Mouse (Mus musculus) spleen, postnatal 4 days (tissue): ENCODE data around the gene Grap2.

Source experiments
- DNase-seq, 2 experiments: peaks; one replicate each; pipeline ENCODE4 v3.0.0; 2022; ENCODE audit warnings: low spot score in 2 of 2

Gene Grap2

DNA sequence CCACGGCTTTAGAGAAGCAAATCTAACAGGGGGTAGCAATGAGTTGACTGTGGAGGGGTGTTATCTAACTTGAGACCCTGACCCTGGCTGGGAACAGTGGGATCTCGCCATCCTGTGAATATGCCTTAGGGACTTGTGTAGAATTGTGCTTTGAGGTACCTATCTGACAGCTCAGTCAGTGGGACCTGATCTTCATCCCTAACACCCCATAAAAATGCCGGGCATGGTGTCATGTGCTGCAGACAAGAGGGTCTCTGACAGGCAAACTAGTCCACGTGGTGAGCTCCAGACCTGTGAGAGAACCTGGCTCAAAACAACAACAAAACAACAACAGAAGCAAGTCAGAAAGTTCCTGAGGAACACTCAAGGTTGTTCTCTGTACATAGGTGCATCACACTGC, 27.4 kb downstream of the Grap2 start:
- DNase-seq: no peak

DNA sequence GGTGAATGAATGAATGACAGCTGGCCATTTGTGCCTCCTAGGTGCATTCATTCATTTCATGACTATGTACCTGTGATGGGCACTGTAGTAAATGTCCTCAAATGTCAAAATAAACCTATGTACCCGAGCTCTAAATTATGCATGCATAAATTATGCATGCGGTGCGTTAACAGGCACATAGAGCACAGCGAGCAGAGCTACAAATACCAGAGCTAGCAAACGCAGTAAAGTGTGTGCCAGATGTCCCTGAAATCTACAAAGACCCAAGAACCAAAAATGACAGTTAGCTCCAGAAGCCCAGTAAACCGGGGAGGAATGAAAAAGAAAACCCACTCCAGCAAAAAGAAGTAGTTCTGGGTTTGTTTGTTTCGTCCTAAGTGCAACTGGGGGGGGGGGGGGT, 29.1 kb downstream of the Grap2 start:
- no peak for DNase-seq

DNA sequence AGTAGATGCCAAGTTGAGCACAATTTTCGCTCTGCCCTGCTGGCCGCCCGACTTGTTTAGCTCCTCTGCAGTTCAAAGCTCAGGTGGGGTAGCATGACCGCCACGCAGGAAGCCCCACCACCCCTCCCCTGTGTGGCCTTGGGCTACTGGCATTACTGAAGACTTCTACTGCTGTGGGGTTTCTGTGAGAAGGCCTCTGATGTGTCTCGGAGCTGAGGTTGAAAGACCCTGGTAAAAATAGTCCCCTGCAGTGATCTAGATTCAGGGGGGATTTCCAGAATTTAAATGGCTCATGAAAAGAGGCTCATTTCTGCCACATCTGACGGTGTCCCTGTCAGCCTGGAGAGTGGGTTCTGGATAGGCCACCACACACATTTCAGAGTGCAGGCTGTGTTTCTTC, 30.1 kb downstream of the Grap2 start:
- no peak for DNase-seq

DNA sequence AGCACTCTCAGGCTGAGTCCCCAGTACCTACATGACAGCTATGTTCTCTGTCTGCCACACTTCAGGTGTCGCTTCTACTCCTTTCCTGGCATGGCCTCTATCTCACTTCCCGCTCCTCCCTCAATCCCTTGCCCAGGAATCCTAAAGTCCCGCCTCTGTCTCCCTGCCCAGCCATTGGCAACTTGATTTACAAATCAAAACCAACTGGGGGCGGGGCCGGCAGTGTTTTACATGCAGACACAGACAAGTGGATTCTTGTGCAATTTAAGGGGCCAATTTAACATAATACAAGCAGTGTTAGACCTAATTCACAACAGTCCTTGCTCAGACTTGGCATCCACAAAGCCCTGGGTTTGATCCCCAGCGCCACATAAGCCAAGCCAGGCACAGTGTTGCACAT, 31.6 kb downstream of the Grap2 start:
- DNase-seq: no peak

DNA sequence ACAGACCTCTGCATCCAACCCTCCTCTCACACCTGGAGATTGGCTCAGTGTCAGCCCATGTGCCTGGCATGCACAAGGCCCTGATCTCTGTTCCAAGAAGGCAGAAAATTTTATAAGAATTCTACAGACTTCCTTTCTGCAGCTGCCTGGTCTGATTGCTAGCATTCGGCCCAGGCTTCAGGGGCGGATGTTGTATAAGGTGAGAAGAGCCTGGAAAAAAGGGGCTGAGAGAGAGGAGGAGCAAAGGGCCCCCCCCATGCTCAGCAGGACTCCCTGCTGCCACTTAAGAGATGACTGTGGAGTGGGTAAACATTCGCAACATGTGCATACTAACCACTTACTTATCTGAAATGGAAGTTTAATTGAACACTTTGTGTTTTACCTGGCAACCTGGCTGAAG, 35.6 kb downstream of the Grap2 start:
- no peak for DNase-seq

DNA sequence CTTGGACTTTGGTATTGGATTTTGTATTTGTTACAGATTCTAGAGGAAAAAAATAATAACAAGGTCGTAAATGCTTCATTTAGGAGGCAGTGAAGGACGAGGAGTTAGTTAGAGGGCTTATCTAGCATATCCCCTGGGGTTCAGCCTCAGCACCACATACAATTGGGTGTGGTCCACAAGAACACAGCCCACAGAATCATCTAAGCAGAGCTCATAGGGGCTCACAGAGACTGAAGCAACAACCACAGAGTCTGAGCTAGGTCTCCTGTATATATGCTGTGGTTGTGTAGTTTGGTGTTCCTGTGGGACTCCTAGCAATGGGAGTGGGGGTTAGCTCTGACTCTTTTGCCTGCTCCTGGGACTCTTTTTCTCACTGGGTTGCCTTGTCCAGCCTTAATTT, 37.9 kb downstream of the Grap2 start:
- no peak for DNase-seq

DNA sequence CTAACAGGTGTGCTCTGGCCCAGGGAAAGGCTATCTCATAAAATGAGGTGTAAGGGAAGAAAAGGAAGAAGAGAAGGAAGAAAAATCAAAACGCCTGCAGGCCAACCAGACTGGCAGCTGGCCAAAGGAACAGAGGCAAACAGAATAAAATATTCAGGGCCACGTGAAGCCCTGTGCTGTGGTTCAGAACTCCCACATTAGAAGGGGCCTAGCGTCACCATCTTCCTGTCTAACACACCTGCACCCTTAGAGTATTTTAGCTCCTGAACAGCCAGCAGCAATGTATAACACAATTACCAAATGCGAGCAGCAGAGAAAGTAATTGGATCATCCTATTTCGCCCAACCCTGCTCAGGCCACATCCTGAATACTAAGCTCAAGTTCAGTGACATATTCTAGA, 39.1 kb downstream of the Grap2 start:
- no peak for DNase-seq

DNA sequence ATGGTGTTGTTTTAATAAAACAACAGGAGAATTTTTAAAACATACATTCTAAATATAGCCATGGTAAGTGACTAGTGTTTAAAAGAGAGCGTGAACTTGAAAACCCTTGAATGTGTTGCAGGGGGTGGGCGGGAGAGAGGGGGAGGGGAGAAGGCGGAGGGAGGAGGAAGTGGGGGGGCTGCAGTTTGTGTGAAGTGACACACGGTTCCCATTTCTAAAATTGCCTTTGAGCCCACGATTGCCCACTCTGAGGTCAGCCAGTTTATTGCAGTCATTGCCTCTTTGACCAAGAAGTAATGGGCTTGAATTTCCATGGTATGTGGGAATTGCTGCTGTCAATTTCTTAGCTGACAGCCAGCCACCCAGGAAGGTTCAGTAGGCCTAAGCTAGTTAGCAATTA, 41.5 kb downstream of the Grap2 start:
- no peak for DNase-seq

DNA sequence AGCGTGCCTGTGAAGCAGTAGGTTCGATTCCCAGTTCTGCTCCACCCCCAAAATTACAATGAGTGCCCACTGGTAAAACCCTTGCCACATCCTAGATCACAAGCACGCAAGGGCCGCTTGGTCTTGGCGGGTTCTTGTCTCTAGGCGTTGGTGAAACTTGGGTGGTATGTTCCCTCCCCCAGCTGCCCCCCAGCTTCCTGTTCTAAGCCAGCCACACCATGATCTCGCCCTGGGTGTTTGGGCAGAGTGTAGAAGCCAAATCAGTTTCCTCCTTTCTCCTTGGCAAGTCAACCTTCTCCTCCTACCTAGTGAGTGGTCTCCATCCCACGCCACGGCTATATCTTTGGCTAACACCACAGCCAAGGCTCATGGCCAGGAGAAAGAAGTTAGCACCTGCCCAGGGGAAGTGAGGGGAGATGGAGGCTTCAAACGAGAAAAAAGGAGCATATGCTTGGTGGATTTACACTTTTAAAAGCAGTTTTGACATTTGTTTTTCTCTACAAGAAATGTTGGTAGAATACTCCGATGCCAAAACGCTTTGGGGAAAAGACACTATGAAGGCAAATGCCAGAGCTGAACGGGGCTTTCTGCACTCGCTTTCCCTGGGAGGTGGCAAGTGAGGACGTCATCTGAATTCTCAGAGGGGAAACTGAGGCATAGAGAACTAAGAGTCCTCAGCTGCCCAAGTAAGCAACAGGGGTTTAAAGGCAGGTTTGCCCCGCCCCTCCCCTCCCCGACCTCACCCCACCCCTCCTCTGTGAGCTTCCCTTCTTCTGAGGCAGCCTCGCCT, 42.3 kb downstream of the Grap2 start:
- DNase-seq: peak in 1 of 2 experiments; percentile 48

DNA sequence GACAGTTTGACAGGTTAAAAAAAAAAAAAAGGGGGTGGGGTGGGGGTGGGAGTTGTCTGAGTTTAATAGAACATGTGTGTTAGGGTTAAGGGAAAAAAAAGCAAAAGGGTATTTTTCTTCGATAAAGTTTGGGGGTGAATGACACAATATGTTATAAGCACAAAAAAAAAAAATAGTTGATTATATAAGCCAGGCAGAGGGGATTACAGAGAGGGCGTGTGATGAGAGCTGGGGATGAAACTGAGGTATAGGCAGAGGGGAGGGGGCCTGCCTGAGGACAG, 42.8 kb downstream of the Grap2 start:
- DNase-seq: no peak

DNA sequence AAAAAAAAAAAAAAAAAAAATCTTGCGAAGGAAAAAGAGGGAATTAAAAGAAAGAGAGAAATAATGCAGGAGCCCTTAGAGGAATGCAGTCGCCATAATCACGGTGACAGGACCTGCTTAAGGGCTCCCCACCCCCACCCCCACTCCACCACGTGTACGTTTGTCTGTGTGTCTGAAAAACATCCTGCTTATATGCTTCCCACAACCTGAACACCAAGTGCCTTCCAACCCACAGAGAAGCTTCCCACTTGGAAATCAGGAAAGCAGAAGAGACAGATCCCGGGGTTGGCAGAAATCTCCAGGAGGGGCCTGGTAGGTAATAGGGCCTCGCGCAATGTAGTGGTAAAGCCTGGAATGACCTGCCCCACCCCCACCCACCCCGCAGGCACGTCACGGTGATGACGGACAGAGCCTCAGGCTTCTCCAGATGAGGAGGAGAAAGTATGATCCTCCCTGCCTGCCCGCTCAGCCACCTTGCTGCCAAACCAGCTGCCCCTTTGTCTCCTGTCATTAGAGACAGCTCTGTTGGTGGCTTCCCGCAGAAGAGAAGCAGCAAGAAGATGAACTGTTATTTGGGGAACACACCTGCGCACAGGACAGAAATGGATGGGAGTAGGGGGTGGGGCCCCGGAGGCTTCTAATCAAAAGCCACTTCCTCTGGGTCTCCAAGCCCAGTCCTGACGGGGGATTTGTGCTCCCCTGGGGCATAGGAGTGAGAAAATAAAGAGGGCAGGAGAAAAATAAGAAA, 43.4 kb downstream of the Grap2 start:
- no peak for DNase-seq

DNA sequence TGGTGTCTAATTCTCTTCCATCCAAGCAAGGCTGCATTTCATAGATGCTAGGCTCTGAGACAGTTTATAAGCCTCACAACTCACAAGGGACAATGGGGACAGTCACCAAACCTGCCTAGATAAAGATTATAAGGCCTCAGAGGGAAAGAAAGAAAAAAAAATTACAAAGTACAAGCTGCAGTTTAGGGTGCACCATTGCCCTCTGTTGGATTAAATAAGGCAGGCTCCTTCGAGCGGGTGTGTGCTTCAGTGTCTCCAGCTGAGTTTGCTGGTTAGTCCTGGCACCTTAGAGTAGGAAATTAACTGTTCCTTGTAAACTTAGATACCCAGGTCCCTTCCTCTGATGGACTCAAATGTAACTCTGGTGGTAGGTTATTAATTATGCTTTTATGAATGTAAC, 45.4 kb downstream of the Grap2 start:
- no peak for DNase-seq

DNA sequence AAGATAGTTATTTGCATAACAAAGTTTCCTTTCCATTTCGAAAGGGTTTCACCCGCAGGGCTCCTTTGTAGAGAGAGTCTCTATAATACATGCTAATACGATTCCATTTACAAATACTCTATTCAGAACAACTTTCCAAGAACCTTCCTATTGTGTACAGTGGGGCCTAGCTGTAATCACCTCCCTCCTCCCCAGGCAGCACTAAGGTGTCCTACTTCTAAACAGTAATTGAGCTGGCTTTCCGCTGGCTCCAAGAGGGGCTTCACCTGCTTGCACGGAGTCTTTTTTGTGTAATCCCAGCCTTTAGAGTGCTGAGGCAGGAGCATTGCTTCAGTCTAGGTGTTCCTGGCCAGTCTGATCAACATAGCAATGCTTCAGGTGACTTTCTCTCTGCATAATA, 46.8 kb downstream of the Grap2 start:
- DNase-seq: no peak

DNA sequence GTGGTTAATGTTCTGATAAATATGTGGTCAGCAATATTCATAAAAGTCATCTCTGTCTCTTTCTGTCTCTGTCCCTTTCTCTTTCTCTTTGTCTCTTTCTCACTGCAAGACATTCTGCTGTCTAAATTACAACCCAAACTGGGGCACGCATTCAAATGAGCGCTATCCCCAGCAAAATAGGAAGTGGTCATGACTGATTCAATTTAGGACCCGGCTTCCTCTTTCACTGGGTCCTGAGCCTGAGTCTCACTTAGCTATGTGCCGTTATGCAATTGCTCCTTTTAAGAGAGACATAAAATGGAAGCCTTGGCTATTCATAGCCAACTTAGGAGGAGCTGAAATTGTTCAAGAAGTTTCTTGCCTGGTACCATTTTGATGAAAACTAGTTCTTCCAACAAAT, 47.4 kb downstream of the Grap2 start:
- no peak for DNase-seq

DNA sequence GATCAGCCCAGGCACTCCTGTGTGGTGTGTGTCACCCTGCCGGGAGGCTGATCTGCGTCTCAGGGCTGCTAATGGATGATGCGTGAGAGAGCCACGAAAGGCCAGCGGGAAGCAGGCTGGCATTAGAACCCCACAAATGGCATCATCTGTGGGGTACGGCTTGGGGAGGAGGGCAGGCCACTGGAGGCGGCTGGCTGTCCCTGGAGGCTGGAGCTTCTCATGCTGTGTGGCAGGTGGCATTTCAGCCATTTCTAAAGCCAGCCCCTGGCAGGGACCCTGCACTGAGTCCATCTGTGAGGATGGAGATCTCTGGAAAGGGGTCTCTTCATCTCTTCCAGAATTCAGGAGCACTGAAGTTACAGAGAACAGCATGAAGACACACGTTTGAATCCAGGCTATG, 48.0 kb downstream of the Grap2 start:
- DNase-seq: no peak

DNA sequence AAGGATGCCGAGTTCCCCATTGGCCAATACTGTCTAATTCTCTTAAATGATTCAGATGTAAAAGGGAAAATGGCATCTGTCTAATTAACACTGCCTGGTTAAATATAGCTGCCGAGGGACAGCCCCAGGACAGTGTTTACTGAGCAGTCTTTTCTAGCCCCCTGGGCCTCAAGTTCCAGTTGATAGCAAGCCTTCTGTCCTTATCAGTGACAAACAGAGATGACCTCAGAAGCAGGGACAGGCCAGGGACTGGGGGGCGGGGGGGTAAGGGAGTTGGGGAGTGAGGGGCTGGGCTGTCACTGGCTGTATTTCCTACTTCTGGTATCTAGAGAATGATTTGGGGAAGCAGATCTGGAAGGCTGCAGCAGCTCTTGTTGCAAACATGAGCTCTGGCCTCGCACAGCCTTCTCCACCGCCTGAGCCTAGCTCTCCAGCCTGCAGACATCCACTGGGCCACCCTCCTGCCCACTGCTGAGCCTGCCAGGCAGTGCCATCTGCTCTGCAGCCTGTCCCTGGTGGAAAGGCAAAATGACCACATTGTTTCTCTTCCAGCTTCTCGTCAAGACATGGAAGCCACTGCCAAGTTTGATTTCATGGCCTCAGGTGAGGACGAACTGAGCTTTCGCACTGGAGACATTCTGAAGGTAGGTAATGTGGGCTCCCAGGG, 50.9 kb downstream of the Grap2 start:
- peak; percentile 59 to 80 for DNase-seq

DNA sequence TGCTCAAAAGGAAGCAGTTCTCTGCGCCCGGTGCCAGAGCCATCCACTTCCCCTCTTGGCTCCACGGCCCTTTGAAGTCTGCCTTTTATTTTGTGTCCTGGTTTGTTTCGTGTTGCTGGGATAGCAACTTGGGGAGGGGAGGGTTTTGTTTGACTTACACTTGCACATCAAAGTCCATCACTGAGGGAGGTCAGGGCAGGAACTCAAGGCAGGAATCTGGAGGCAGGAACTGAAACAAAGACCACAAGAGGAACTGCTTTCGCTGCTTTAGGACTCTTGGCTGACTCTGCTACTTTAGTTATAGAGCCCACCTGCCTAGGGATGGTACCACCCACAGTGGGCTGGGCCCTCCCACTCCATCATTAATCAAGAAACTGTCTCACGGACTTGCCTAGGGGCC, 54.1 kb downstream of the Grap2 start:
- DNase-seq: no peak

DNA sequence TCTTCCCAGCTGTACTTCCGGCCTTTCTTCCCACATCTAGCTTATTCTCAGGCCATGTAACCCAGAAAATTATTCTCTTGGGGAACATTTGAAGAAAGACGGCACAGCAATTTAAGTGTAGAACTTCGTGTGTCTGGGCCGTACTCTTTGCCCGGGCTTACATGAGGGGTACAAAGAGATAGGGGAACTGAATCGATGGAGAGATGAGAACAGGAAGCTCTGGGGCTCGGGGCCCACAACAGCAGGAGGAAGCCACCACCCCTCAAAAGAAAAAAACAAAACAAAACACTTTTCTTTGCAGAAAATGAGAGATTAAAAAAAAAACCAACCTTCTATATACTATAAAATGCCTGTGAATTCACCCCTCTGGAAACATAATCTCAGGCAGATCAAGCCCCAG, 57.8 kb downstream of the Grap2 start:
- DNase-seq: no peak

DNA sequence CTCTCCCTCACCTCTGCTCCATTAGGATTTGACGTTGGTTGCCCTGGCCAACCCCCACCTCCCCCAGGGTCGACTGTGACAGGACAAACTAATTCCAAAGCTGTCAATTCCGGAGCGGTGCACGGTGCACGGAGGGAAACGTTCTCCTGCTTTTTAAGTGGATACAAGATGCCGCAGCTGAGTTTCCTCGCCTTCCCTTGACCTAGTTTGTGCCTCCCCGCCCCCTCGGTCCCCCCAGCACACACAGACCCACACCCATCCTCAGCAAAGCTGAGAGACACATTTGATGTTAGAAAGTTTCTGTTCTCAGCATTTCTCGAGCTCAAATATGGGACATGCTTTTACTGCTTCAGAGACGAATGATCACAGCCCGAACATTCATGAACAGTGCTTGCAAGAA, 58.3 kb downstream of the Grap2 start:
- no peak for DNase-seq

DNA sequence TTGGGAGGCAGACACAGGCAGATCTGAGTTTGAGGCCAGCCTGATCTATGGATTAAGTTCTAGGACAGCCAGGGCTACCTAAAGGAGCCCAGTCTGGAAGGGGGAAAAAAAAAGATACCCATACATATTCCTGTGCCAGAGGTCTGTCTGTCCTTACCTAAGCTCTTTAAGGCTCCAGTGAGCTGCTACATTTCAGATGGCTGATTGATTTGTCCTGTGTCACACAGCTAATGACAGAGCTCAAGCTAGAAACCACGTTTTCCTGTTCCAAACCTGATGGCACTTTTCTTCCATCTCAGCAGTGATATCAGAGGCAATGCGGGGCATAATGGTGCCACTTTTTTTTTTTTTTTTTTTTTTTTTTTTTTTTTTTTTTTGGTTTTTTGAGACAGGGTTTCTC, 58.9 kb downstream of the Grap2 start:
- no peak for DNase-seq

DNA sequence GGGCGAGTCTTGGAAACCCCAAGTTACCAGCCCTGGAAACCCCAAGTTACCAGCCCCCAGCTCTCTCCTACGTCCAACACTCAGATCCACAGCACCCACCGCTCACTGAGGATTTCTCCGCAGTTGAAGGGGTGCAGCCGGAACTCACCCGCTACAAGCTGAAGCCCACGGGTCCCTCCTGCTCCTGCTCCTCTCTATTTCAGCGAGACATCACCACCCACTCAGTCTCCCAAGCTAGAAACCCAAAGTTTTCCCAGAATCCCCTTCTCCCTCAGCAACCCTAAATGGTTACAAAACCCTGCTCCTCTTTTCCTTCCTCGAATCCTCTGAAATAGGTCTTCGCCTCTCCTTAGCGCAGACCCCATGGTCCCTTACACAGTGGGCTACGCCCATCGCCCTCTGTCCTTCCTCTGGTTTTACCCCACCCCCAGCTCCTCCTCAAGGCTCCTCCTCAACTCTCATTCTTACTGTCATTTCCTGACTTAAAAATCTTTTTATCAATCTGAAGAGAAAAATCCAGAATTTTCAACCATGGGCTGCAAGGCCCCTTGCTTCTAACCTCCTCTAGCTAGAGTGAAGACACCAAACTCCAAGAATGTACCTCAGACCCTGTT, 60.0 kb downstream of the Grap2 start:
- no peak for DNase-seq

DNA sequence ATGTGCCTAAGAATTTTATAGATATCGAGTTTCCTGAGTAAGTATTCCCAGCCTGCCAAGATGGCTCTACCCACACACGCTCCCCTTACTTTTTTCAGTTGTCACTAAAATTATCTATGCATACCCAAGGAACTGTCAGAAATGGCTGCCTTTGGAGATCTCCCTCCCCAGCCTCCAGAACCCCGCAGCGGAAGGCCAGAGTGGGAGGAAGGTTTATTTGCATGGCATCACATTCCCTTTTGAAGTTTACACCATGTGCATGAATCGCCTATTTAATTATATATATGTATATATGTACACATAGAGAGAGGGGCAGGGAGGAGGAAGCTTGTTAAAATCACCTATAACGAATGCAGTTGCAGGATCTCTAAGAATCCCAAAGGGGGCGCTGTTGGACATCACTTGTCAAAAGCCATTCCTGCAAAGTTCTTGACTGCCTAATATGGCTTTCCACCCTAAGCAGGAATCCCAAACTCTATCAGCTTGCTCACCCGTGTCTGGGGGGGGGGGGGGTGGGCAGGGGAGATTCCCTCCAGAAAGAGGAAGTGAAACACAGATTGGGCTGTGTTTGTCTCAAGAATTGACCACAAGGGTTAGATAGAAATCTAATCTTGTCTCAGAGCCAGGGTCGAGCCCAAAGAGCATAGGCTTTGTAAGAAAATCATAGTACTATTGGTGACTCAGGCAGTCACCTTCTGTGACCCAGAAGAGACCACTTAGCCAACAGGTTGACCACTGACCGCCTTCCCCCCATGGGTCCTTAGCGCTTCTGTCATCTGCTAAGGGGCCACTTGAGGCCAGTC, 62.2 kb downstream of the Grap2 start:
- peak in 1 of 2 experiments; percentile 54 for DNase-seq
